Mouse (Mus musculus): ENCODE measurements around the gene Gal3st2c. TPM values are rescaled to one million over a fixed set of nuclear protein-coding genes. Genes with fewer than 3 reads are reported as not detected.

Gal3st2c gene
- polyA plus RNA-seq, 1 experiment = not detected

- H3ac ChIP-seq (ENCODE audit: control insufficient read depth, insufficient read length, low read depth) = no peak overlapping the region
- no peak for TF ChIP-seq USF1 (IDR thresholded peaks at IDR 0.05; ENCODE audit: low read depth)
- no peak for TF ChIP-seq MAX (IDR thresholded peaks at IDR 0.05)
- TF ChIP-seq CEBPB (IDR thresholded peaks at IDR 0.05; ENCODE audit: low read depth) = no peak
- no peak for TF ChIP-seq CTCF (IDR thresholded peaks at IDR 0.05; ENCODE audit: control insufficient read depth, insufficient read depth, insufficient read length)
- no peak for TF ChIP-seq MYOD1 (IDR thresholded peaks at IDR 0.05; ENCODE audit: control insufficient read depth, insufficient read length, low read depth)
- no peak for TF ChIP-seq FOSL1 (IDR thresholded peaks at IDR 0.05; ENCODE audit: insufficient read depth, low read length, poor library complexity, severe bottlenecking)
- TF ChIP-seq MYOG (IDR thresholded peaks at IDR 0.05; ENCODE audit: control insufficient read depth, extremely low read depth, insufficient read length) = no peak
- H3K79me3 ChIP-seq (ENCODE audit: low read depth) = no peaks in the 10 kb centered on the region
- H3K27me3 ChIP-seq (ENCODE audit: control insufficient read depth, insufficient read depth, insufficient read length) = peaks cover 17% of the 10 kb centered on the region
- no peaks in the 10 kb centered on the region for H3K79me2 ChIP-seq (ENCODE audit: control insufficient read depth, insufficient read depth)
- no peak overlapping the region for H3K4me3 ChIP-seq (ENCODE audit: insufficient read depth, poor library complexity, severe bottlenecking)
- H3K36me3 ChIP-seq (ENCODE audit: control insufficient read depth, insufficient read depth) = no peaks in the 10 kb centered on the region
Measured at GRCm38 (mm10) chr1:94040391-94040790, 50.1 kb downstream of the Gal3st2c start.

- Histone ChIP-seq H3ac (ENCODE audit: control insufficient read depth, insufficient read length, low read depth) (no peak overlapping the region), H3K36me3 (ENCODE audit: control insufficient read depth, insufficient read depth) (no peaks in the 10 kb centered on the region), H3K79me2 (ENCODE audit: control insufficient read depth, insufficient read depth) (no peaks in the 10 kb centered on the region), H3K4me3 (ENCODE audit: insufficient read depth, poor library complexity, severe bottlenecking) (no peak overlapping the region), H3K27me3 (ENCODE audit: control insufficient read depth, insufficient read depth, insufficient read length) (peaks cover 17% of the 10 kb centered on the region), H3K79me3 (ENCODE audit: low read depth) (no peaks in the 10 kb centered on the region)
- TF ChIP-seq MAX (IDR thresholded peaks at IDR 0.05) (no peak), FOSL1 (IDR thresholded peaks at IDR 0.05; ENCODE audit: insufficient read depth, low read length, poor library complexity, severe bottlenecking) (no peak), USF1 (IDR thresholded peaks at IDR 0.05; ENCODE audit: low read depth) (no peak), MYOD1 (IDR thresholded peaks at IDR 0.05; ENCODE audit: control insufficient read depth, insufficient read length, low read depth) (no peak), MYOG (IDR thresholded peaks at IDR 0.05; ENCODE audit: control insufficient read depth, extremely low read depth, insufficient read length) (no peak), CTCF (IDR thresholded peaks at IDR 0.05; ENCODE audit: control insufficient read depth, insufficient read depth, insufficient read length) (no peak), CEBPB (IDR thresholded peaks at IDR 0.05; ENCODE audit: low read depth) (no peak)
Measured at GRCm38 (mm10) chr1:94045559-94045958, 55.2 kb downstream of the Gal3st2c start.

- Histone ChIP-seq H3K79me2 (ENCODE audit: control insufficient read depth, insufficient read depth) (no peaks in the 10 kb centered on the region), H3K27me3 (ENCODE audit: control insufficient read depth, insufficient read depth, insufficient read length) (peaks cover 17% of the 10 kb centered on the region), H3K36me3 (ENCODE audit: control insufficient read depth, insufficient read depth) (no peaks in the 10 kb centered on the region), H3ac (ENCODE audit: control insufficient read depth, insufficient read length, low read depth) (no peak overlapping the region), H3K79me3 (ENCODE audit: low read depth) (no peaks in the 10 kb centered on the region), H3K4me3 (ENCODE audit: insufficient read depth, poor library complexity, severe bottlenecking) (no peak overlapping the region)
- TF ChIP-seq MYOD1 (IDR thresholded peaks at IDR 0.05; ENCODE audit: control insufficient read depth, insufficient read length, low read depth) (no peak), CTCF (IDR thresholded peaks at IDR 0.05; ENCODE audit: control insufficient read depth, insufficient read depth, insufficient read length) (no peak), USF1 (IDR thresholded peaks at IDR 0.05; ENCODE audit: low read depth) (no peak), FOSL1 (IDR thresholded peaks at IDR 0.05; ENCODE audit: insufficient read depth, low read length, poor library complexity, severe bottlenecking) (no peak)
Measured at GRCm38 (mm10) chr1:94046544-94046943, 56.2 kb downstream of the Gal3st2c start.

- Histone ChIP-seq H3K79me3 (ENCODE audit: low read depth) (no peaks in the 10 kb centered on the region), H3K79me2 (ENCODE audit: control insufficient read depth, insufficient read depth) (no peaks in the 10 kb centered on the region)
- TF ChIP-seq MYOG (IDR thresholded peaks at IDR 0.05; ENCODE audit: control insufficient read depth, extremely low read depth, insufficient read length) (no peak), CTCF (IDR thresholded peaks at IDR 0.05; ENCODE audit: control insufficient read depth, insufficient read depth, insufficient read length) (no peak), MYOD1 (IDR thresholded peaks at IDR 0.05; ENCODE audit: control insufficient read depth, insufficient read length, low read depth) (no peak), MAX (IDR thresholded peaks at IDR 0.05) (no peak), CEBPB (IDR thresholded peaks at IDR 0.05; ENCODE audit: low read depth) (no peak), USF1 (IDR thresholded peaks at IDR 0.05; ENCODE audit: low read depth) (no peak), FOSL1 (IDR thresholded peaks at IDR 0.05; ENCODE audit: insufficient read depth, low read length, poor library complexity, severe bottlenecking) (no peak)
Measured at GRCm38 (mm10) chr1:94051104-94051503, 60.8 kb downstream of the Gal3st2c start.

DNA sequence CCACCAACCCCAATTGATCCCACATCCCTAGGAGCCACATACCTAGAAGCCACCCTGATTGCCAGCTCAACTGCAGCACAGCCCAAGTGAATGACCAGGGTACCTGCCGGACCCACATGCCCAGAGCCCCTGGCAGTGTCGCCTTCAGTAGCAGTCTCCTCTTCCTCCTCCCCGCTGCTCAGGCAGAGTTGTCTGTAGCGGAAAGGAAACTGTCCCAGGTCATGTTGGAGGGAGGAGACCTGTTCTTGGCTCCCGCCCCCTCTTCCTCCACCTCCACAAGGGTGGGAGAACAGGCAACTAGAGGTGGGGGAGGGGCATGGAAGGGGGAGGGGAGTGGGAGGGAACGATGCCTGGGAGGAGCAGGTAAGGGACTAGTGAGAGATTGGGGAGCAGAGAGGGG lies 62.1 kb downstream of the Gal3st2c start, which contains the start of gene Pdcd1:
Gene Pdcd1, minus strand, starts transcription at position 181 of the 400 bp plus-strand sequence.
- H3K79me2 ChIP-seq (ENCODE audit: control insufficient read depth, insufficient read depth) = no peaks in the 10 kb centered on the region
- H3K4me3 ChIP-seq (ENCODE audit: insufficient read depth, poor library complexity, severe bottlenecking) = no peak within 1 kb of the TSS
- H3ac ChIP-seq (ENCODE audit: control insufficient read depth, insufficient read length, low read depth) = no peak within 1 kb of the TSS
- H3K36me3 ChIP-seq (ENCODE audit: control insufficient read depth, insufficient read depth) = no peaks in the 10 kb centered on the region
- H3K79me3 ChIP-seq (ENCODE audit: low read depth) = no peaks in the 10 kb centered on the region
- H3K27me3 ChIP-seq (ENCODE audit: control insufficient read depth, insufficient read depth, insufficient read length) = peaks cover 8% of the 10 kb centered on the region
- no peak for TF ChIP-seq USF1 (IDR thresholded peaks at IDR 0.05; ENCODE audit: low read depth)
- no peak for TF ChIP-seq FOSL1 (IDR thresholded peaks at IDR 0.05; ENCODE audit: insufficient read depth, low read length, poor library complexity, severe bottlenecking)
- no peak for TF ChIP-seq MAX (IDR thresholded peaks at IDR 0.05)
- TF ChIP-seq CEBPB (IDR thresholded peaks at IDR 0.05; ENCODE audit: low read depth) = no peak
- no peak for TF ChIP-seq CTCF (IDR thresholded peaks at IDR 0.05; ENCODE audit: control insufficient read depth, insufficient read depth, insufficient read length)
- no peak for TF ChIP-seq MYOG (IDR thresholded peaks at IDR 0.05; ENCODE audit: control insufficient read depth, extremely low read depth, insufficient read length)
- TF ChIP-seq MYOD1 (IDR thresholded peaks at IDR 0.05; ENCODE audit: control insufficient read depth, insufficient read length, low read depth) = no peak

More at GRCm38 (mm10) chr1:94051104-94051503, 60.8 kb downstream of the Gal3st2c start:
- H3K4me3 ChIP-seq (ENCODE audit: insufficient read depth, poor library complexity, severe bottlenecking) = no peak overlapping the region
- no peaks in the 10 kb centered on the region for H3K36me3 ChIP-seq (ENCODE audit: control insufficient read depth, insufficient read depth)
- H3ac ChIP-seq (ENCODE audit: control insufficient read depth, insufficient read length, low read depth) = no peak overlapping the region
- peaks cover 12% of the 10 kb centered on the region for H3K27me3 ChIP-seq (ENCODE audit: control insufficient read depth, insufficient read depth, insufficient read length)

Measured in C2C12 (cell line).